Mouse (Mus musculus) G1E (cell line): ENCODE data around the gene Ptprq.

Experiments used
- CTCF ChIP-seq: IDR thresholded peaks from 2 replicates; pipeline ENCODE4 v1.5.1; 2012; ENCODE audit warnings: low read depth, low read length, inconsistent platforms, mixed read lengths
- GATA1 ChIP-seq: IDR thresholded peaks from 2 replicates; pipeline ENCODE4 v1.6.1; 2012; ENCODE audit warnings: borderline replicate concordance, low read length, inconsistent platforms, mixed read lengths
- GATA2 ChIP-seq: IDR thresholded peaks from 2 replicates; pipeline ENCODE4 v1.6.1; 2012; ENCODE audit warnings: low read depth, low read length, inconsistent platforms, borderline replicate concordance
- TAL1 ChIP-seq: conservative IDR thresholded peaks from 2 replicates; pipeline ENCODE4 v1.6.1; 2012; ENCODE audit warnings: low read depth, low read length, inconsistent platforms, mixed read lengths

DNA sequence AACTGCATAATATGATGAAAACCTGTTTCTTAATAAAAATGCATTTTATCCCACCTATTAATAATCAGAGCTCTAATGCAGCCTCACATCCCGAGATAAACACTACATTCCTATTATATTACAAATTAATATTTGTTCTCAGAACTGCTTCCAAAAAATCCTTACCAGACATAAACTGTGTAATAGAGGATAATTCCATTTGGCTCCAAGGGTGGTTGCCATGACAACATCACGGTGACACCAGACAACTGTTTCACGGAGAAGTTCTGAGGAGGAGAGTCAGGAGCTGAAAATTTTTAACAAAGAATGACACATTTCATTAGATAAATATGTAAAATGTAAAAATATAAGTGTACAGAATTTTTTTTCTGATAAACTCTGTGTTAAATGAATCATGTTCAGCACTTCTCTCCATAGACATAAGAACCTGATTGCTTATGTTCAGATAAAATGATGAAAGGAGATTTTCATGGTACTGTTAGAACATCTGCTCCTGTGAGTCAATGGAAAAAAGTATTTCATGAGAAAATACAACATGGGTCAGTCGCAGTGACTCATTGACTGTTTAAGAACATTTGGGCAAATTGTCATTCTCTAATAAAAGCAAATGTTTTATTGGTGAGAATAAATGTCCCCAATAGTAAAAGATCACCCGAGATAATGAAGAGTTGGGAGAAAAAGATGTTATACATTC, 57.3 kb downstream of the Ptprq start:
- TF ChIP-seq GATA1 (no peak), CTCF (no peak), TAL1 (no peak), GATA2 (no peak)
